Mouse (Mus musculus): ENCODE measurements around the gene Exoc3l4. TPM values are rescaled to one million over a fixed set of nuclear protein-coding genes. Genes with fewer than 3 reads are reported as not detected.

Gene Exoc3l4
- total RNA-seq, 1 experiment = 5.6 TPM

GRCm38 (mm10) chr12:111454021-111454420 lies 37.2 kb downstream of the Exoc3l4 start:
- peaks cover 0 to 7% of the 10 kb centered on the region in 2 experiments; a peak in 1 of 4 replicates for H3K4me1 ChIP-seq (ENCODE audit: control insufficient read depth in 2 of 2, insufficient read depth in 2 of 2, low read length in 2 of 2, poor library complexity in 1 of 2)

GRCm38 (mm10) chr12:111454543-111455280 lies 37.9 kb downstream of the Exoc3l4 start:
- peaks cover 0 to 7% of the 10 kb centered on the region in 2 experiments; a peak in 1 of 4 replicates for H3K4me1 ChIP-seq (ENCODE audit: control insufficient read depth in 2 of 2, insufficient read depth in 2 of 2, low read length in 2 of 2, poor library complexity in 1 of 2)
- H3K9ac ChIP-seq (ENCODE audit: insufficient read depth, low read depth, low read length, poor library complexity, severe bottlenecking) = no peak overlapping the region
- H3K9me3 ChIP-seq (ENCODE audit: control insufficient read depth, insufficient read depth, low read depth, low read length) = no peaks in the 10 kb centered on the region
- in situ Hi-C loops (cut with MboI; ENCODE audit: low sequenced_read_pairs in 2 of 2, unreplicated experiment in 2 of 2) = no loop called here
- no peak overlapping the region for H3K27ac ChIP-seq (ENCODE audit: insufficient read depth, low read depth, low read length, poor library complexity, severe bottlenecking)
- no peak for DNase-seq (ENCODE audit: low read depth, low spot score)
- no peaks in the 10 kb centered on the region; the same call in 1 of the 2 replicates for H3K36me3 ChIP-seq (ENCODE audit: control insufficient read depth, insufficient read depth, low read length, poor library complexity, severe bottlenecking)
- H3K4me3 ChIP-seq (ENCODE audit: insufficient read depth in 1 of 2, low read depth in 1 of 2, low read length in 2 of 2, poor library complexity in 1 of 2, severe bottlenecking in 1 of 2) = no peak overlapping the region
- TF ChIP-seq MAFK (IDR thresholded peaks at IDR 0.05; ENCODE audit: insufficient read depth, low read depth, low read length) = no peak
- TF ChIP-seq ZNF384 (IDR thresholded peaks at IDR 0.05; ENCODE audit: low read depth, low read length) = no peak
- TF ChIP-seq ZC3H11A (IDR thresholded peaks at IDR 0.05; ENCODE audit: borderline replicate concordance, low read depth, low read length) = no peak
- TF ChIP-seq CHD2 (IDR thresholded peaks at IDR 0.05; ENCODE audit: low read depth, low read length) = no peak
- no peak for TF ChIP-seq HCFC1 (IDR thresholded peaks at IDR 0.05; ENCODE audit: borderline replicate concordance, insufficient read depth, low read length)

More at GRCm38 (mm10) chr12:111454021-111454420, 37.2 kb downstream of the Exoc3l4 start:
- H3K9me3 ChIP-seq (ENCODE audit: control insufficient read depth, insufficient read depth, low read depth, low read length) = no peaks in the 10 kb centered on the region
- no peak for DNase-seq (ENCODE audit: low read depth, low spot score)
- no peak overlapping the region for H3K9ac ChIP-seq (ENCODE audit: insufficient read depth, low read depth, low read length, poor library complexity, severe bottlenecking)
- TF ChIP-seq MAFK (IDR thresholded peaks at IDR 0.05; ENCODE audit: insufficient read depth, low read depth, low read length) (no peak), CHD2 (IDR thresholded peaks at IDR 0.05; ENCODE audit: low read depth, low read length) (no peak), HCFC1 (IDR thresholded peaks at IDR 0.05; ENCODE audit: borderline replicate concordance, insufficient read depth, low read length) (no peak), ZC3H11A (IDR thresholded peaks at IDR 0.05; ENCODE audit: borderline replicate concordance, low read depth, low read length) (no peak), ZNF384 (IDR thresholded peaks at IDR 0.05; ENCODE audit: low read depth, low read length) (no peak)
- no peak overlapping the region for H3K4me3 ChIP-seq (ENCODE audit: insufficient read depth in 1 of 2, low read depth in 1 of 2, low read length in 2 of 2, poor library complexity in 1 of 2, severe bottlenecking in 1 of 2)
- H3K27ac ChIP-seq (ENCODE audit: insufficient read depth, low read depth, low read length, poor library complexity, severe bottlenecking) = no peak overlapping the region
- H3K36me3 ChIP-seq (ENCODE audit: control insufficient read depth, insufficient read depth, low read length, poor library complexity, severe bottlenecking) = no peaks in the 10 kb centered on the region; the same call in 1 of the 2 replicates
- in situ Hi-C loops (cut with MboI; ENCODE audit: low sequenced_read_pairs in 2 of 2, unreplicated experiment in 2 of 2) = no loop called here

- Histone ChIP-seq H3K4me3 (ENCODE audit: insufficient read depth in 1 of 2, low read depth in 1 of 2, low read length in 2 of 2, poor library complexity in 1 of 2, severe bottlenecking in 1 of 2) (no peak overlapping the region), H3K9me3 (ENCODE audit: control insufficient read depth, insufficient read depth, low read depth, low read length) (no peaks in the 10 kb centered on the region), H3K4me1 (ENCODE audit: control insufficient read depth in 2 of 2, insufficient read depth in 2 of 2, low read length in 2 of 2, poor library complexity in 1 of 2) (peaks cover 0 to 4% of the 10 kb centered on the region in 2 experiments; a peak in 1 of 4 replicates), H3K36me3 (ENCODE audit: control insufficient read depth, insufficient read depth, low read length, poor library complexity, severe bottlenecking) (no peaks in the 10 kb centered on the region; the same call in 1 of the 2 replicates), H3K27ac (ENCODE audit: insufficient read depth, low read depth, low read length, poor library complexity, severe bottlenecking) (no peak overlapping the region), H3K9ac (ENCODE audit: insufficient read depth, low read depth, low read length, poor library complexity, severe bottlenecking) (no peak overlapping the region)
- no peak for DNase-seq (ENCODE audit: low read depth, low spot score)
- TF ChIP-seq HCFC1 (IDR thresholded peaks at IDR 0.05; ENCODE audit: borderline replicate concordance, insufficient read depth, low read length) (no peak), MAFK (IDR thresholded peaks at IDR 0.05; ENCODE audit: insufficient read depth, low read depth, low read length) (no peak), CHD2 (IDR thresholded peaks at IDR 0.05; ENCODE audit: low read depth, low read length) (no peak), ZC3H11A (IDR thresholded peaks at IDR 0.05; ENCODE audit: borderline replicate concordance, low read depth, low read length) (no peak), ZNF384 (IDR thresholded peaks at IDR 0.05; ENCODE audit: low read depth, low read length) (no peak)
- in situ Hi-C loops (cut with MboI; ENCODE audit: low sequenced_read_pairs in 2 of 2, unreplicated experiment in 2 of 2) = no loop called here
Observed at GRCm38 (mm10) chr12:111455311-111455846, 38.6 kb downstream of the Exoc3l4 start.

- Histone ChIP-seq H3K27ac (ENCODE audit: insufficient read depth, low read depth, low read length, poor library complexity, severe bottlenecking) (no peak overlapping the region), H3K9me3 (ENCODE audit: control insufficient read depth, insufficient read depth, low read depth, low read length) (no peaks in the 10 kb centered on the region), H3K4me1 (ENCODE audit: control insufficient read depth in 2 of 2, insufficient read depth in 2 of 2, low read length in 2 of 2, poor library complexity in 1 of 2) (peaks cover 0 to 2% of the 10 kb centered on the region in 2 experiments; a peak in 1 of 4 replicates), H3K9ac (ENCODE audit: insufficient read depth, low read depth, low read length, poor library complexity, severe bottlenecking) (no peak overlapping the region), H3K36me3 (ENCODE audit: control insufficient read depth, insufficient read depth, low read length, poor library complexity, severe bottlenecking) (no peaks in the 10 kb centered on the region; the same call in 1 of the 2 replicates), H3K4me3 (ENCODE audit: insufficient read depth in 1 of 2, low read depth in 1 of 2, low read length in 2 of 2, poor library complexity in 1 of 2, severe bottlenecking in 1 of 2) (no peak overlapping the region)
- in situ Hi-C loops (cut with MboI; ENCODE audit: low sequenced_read_pairs in 2 of 2, unreplicated experiment in 2 of 2) = no loop called here
- no peak for TF ChIP-seq HCFC1 (IDR thresholded peaks at IDR 0.05; ENCODE audit: borderline replicate concordance, insufficient read depth, low read length)
- TF ChIP-seq ZNF384 (IDR thresholded peaks at IDR 0.05; ENCODE audit: low read depth, low read length) = no peak
- no peak for TF ChIP-seq ZC3H11A (IDR thresholded peaks at IDR 0.05; ENCODE audit: borderline replicate concordance, low read depth, low read length)
- no peak for TF ChIP-seq MAFK (IDR thresholded peaks at IDR 0.05; ENCODE audit: insufficient read depth, low read depth, low read length)
- no peak for TF ChIP-seq CHD2 (IDR thresholded peaks at IDR 0.05; ENCODE audit: low read depth, low read length)
- DNase-seq (ENCODE audit: low read depth, low spot score) = no peak
Observed at GRCm38 (mm10) chr12:111455860-111456259, 39.0 kb downstream of the Exoc3l4 start.

Data from ES-E14 (cell line).